Mouse (Mus musculus) heart, postnatal 36 days (tissue): Measurements from ENCODE around the gene Adgrl3. TPM values are rescaled to one million over a fixed set of nuclear protein-coding genes. Genes with fewer than 3 reads are reported as not detected.

Experiments
- DNase-seq, 2 experiments: peaks; one replicate each; pipeline ENCODE4 v3.0.0; 2021 to 2022
- intact Hi-C: fragments of 180-260 bp; cut with DNase I; formaldehyde crosslinking; loops from one replicate; pipeline ENCODE4 v1.15.1; 2025
- total RNA-seq, 2 experiments: library from RNA; stranded (reverse); gene quantifications; 2 replicates each; pipeline ENCODE4 v1.2.3; 2021

Adgrl3 gene
- total RNA-seq, 2 experiments from 2014 or later = 2.5 to 3.3 TPM

GRCm38 (mm10) chr5:81218500-81219057 is 198.6 kb downstream of the Adgrl3 start:
- intact Hi-C loops = no loop called here
- DNase-seq = no peak

GRCm38 (mm10) chr5:81224465-81224864 is 204.5 kb downstream of the Adgrl3 start:
- DNase-seq = no peak
- intact Hi-C loops = no loop called here

- intact Hi-C loops = no loop called here
- DNase-seq = no peak
These were observed 205.5 kb downstream of the Adgrl3 start for GRCm38 (mm10) chr5:81225486-81225885.

GRCm38 (mm10) chr5:81227256-81227655 is 207.3 kb downstream of the Adgrl3 start:
- no peak for DNase-seq
- intact Hi-C loops = no loop called here

GRCm38 (mm10) chr5:81248724-81249123 is 228.8 kb downstream of the Adgrl3 start:
- intact Hi-C loops = no loop called here

GRCm38 (mm10) chr5:81256091-81256490 is 236.2 kb downstream of the Adgrl3 start:
- no peak for DNase-seq
- intact Hi-C loops = no loop called here

More at GRCm38 (mm10) chr5:81248724-81249123, 228.8 kb downstream of the Adgrl3 start:
- no peak for DNase-seq

GRCm38 (mm10) chr5:81269689-81270088 is 249.8 kb downstream of the Adgrl3 start:
- intact Hi-C loops = no loop called here
- no peak for DNase-seq

- DNase-seq = no peak
- intact Hi-C loops = no loop called here
These were observed 255.6 kb downstream of the Adgrl3 start for GRCm38 (mm10) chr5:81275346-81276047.

- no peak for DNase-seq
- intact Hi-C loops = no loop called here
These were observed 259.3 kb downstream of the Adgrl3 start for GRCm38 (mm10) chr5:81279246-81279645.

GRCm38 (mm10) chr5:81285643-81286042 is 265.7 kb downstream of the Adgrl3 start:
- intact Hi-C loops = no loop called here
- no peak for DNase-seq

- intact Hi-C loops = no loop called here
- no peak for DNase-seq
These were observed 281.9 kb downstream of the Adgrl3 start for GRCm38 (mm10) chr5:81301874-81302273.

GRCm38 (mm10) chr5:81317406-81318112 is 297.6 kb downstream of the Adgrl3 start:
- intact Hi-C loops = no loop called here
- no peak for DNase-seq

- intact Hi-C loops = no loop called here
- no peak for DNase-seq
These were observed 301.5 kb downstream of the Adgrl3 start for GRCm38 (mm10) chr5:81321276-81321934.

- intact Hi-C loops = no loop called here
- no peak for DNase-seq
These were observed 302.1 kb downstream of the Adgrl3 start for GRCm38 (mm10) chr5:81322064-81322463.

- intact Hi-C loops = no loop called here
- DNase-seq = no peak
These were observed 307.0 kb downstream of the Adgrl3 start for GRCm38 (mm10) chr5:81326916-81327315.

GRCm38 (mm10) chr5:81327392-81327791 is 307.5 kb downstream of the Adgrl3 start:
- intact Hi-C loops = no loop called here
- no peak for DNase-seq

- DNase-seq = no peak
- intact Hi-C loops = no loop called here
These were observed 309.6 kb downstream of the Adgrl3 start for GRCm38 (mm10) chr5:81329571-81329971.

- intact Hi-C loops = no loop called here
These were observed 324.4 kb downstream of the Adgrl3 start for GRCm38 (mm10) chr5:81344330-81344729.

GRCm38 (mm10) chr5:81345096-81345435 is 325.1 kb downstream of the Adgrl3 start:
- no peak for DNase-seq
- intact Hi-C loops = no loop called here

More at GRCm38 (mm10) chr5:81344330-81344729, 324.4 kb downstream of the Adgrl3 start:
- DNase-seq = no peak

- DNase-seq = peak in 1 of 2 experiments; percentile 4
These were observed 325.6 kb downstream of the Adgrl3 start for GRCm38 (mm10) chr5:81345436-81346131.

GRCm38 (mm10) chr5:81347571-81347970 is 327.6 kb downstream of the Adgrl3 start:
- no peak for DNase-seq
- intact Hi-C loops = no loop called here

More at GRCm38 (mm10) chr5:81345436-81346131, 325.6 kb downstream of the Adgrl3 start:
- intact Hi-C loops = no loop called here
